Mouse (Mus musculus): ENCODE results near the gene Vmn1r79. TPM values are rescaled to one million over a fixed set of nuclear protein-coding genes. Genes with fewer than 3 reads are reported as not detected.

Vmn1r79 gene
- total RNA-seq (2023) = not detected

DNA sequence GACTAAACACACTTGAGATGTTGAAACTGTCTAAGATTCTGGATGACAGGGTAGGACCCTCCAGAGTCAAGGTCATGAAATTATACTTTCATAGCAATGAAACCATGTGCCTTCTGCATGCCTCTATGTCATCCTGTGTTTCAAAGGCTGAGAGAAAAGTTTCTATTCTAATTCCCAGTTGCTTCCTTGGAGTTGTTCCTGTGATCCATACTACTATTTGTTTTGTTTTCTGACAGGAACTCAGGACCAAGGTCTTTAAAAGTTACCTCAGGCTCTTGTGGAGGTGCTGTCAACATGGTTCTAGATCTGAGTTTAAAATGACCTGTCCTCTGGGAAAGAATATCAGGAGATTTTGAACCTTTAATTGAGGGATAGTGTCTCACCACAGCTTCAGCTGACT is at the start of gene Vmn1r79:
TSS of gene Vmn1r79 (plus strand) at position 301 of the 400 bp plus-strand sequence.

GRCm38 (mm10) chr7:12149957-12150356 is 21.1 kb upstream of the Vmn1r79 start, which contains the start of gene Vmn1r78:
TSS of gene Vmn1r78 (plus strand) at chr7:12150257.

GRCm38 (mm10) chr7:12188986-12189385 is 17.9 kb downstream of the Vmn1r79 start, which contains the start of gene Vmn1r80:
TSS of gene Vmn1r80 (plus strand) at chr7:12189286.

Other genes with a start within 250 kb of the Vmn1r79 start
- not detected for gene Vmn1r76, start 233.1 kb upstream of the Vmn1r79 start, total RNA-seq (2023)
- not detected for gene Vmn1r77, start 134.5 kb upstream of the Vmn1r79 start, total RNA-seq (2023)
- not detected for gene Vmn1r78, start 21.0 kb upstream of the Vmn1r79 start, total RNA-seq (2023)
- not detected for gene Vmn1r80, start 18.0 kb downstream of the Vmn1r79 start, total RNA-seq (2023)
- not detected for gene Vmn1r81, start 97.0 kb downstream of the Vmn1r79 start, total RNA-seq (2023)
- gene Vmn1r82, start 129.2 kb downstream of the Vmn1r79 start, total RNA-seq (2023) = not detected
- gene Vmn1r83, start 158.2 kb downstream of the Vmn1r79 start, total RNA-seq (2023) = under 1 TPM in 1 of 2 experiments, not detected in 1; 0.18 TPM
- not detected for gene Vmn1r84, start 198.0 kb downstream of the Vmn1r79 start, total RNA-seq (2023)